Mouse (Mus musculus): ENCODE results near the gene Peli1.
"Not testable (repeated sequence)": the region's sequence is repeated elsewhere in the genome, so short reads cannot be mapped to it uniquely, and the experiment has no call there.

The Peli1 gene

DNA sequence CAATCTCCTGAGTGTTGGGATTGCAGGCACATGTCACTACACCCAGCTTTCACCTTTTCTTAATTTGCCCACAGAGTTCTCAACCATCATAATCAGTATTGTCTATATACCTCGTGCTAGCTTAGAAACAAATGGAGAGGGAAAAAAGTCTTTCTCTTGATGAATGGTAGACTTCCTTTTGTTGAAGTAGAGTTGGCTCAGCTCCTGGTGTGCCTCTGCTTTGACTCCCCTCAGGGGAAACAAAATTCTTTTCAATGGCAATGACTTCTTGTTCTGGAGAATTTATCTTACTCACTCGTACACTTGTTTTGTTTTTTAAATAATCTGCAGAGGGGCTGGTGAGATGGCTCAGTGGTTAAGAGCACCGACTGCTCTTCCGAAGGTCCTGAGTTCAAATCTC is 62.0 kb downstream of the Peli1 start:
- no peak for DNase-seq (ENCODE audit: low spot score)

DNA sequence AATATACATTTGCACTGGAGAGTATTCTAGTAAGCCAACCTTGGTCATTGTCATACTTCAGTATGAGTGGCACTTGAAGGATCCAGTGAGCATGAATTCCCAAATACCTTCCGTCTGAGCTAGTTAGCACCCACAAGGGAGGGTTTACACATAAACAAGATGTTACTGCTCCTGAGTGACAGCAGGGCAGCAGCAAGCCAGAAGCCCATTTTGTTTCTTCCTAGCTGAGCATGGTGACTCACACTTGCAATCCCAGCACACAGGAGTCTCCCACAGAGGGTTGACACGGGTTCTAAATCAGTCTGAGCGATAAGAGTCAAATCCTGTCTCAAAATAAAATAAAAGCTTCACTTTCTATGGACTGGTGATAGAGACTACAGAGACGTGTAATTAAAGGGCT is 66.5 kb downstream of the Peli1 start:
- DNase-seq (ENCODE audit: low spot score) = no peak

DNA sequence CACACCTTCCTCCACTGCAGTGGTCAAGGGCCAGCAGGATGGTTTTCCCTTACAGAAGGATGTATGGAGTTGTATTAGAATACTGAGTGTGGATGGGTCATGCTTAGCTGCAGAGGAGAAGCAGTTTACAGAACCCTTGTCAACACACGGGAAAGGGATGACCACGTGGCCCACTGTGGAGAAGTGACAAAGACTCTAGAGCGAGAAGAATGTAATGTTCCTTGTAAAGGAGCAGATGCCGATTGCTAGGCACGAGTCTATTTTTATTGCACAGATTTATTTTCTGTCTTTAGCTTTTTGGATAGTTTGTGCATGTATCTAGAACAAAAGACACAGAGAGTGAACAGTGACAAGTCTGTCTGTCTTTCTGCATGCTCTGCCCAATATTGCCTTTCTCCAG is 71.0 kb downstream of the Peli1 start:
- DNase-seq (ENCODE audit: low spot score) = no peak

DNA sequence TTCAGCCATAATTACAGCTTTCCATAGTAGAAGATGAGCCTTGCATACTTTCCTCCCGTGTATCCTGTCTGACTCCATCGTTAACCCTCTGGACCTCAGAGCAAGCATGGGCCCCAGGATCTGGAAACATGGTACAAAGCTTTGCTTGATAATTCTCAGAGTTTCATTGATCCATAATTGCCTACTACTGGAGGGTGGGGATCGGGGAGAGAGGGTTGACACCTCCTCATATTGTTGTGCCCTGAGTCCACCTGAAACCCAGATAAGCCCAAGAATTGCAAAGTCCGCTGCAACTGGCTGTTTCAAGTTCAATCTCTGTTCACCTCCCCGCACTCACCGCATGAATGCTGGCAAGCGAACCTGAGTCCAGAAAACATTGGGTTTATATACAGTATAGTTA is 72.1 kb downstream of the Peli1 start:
- no peak for DNase-seq (ENCODE audit: low spot score)

DNA sequence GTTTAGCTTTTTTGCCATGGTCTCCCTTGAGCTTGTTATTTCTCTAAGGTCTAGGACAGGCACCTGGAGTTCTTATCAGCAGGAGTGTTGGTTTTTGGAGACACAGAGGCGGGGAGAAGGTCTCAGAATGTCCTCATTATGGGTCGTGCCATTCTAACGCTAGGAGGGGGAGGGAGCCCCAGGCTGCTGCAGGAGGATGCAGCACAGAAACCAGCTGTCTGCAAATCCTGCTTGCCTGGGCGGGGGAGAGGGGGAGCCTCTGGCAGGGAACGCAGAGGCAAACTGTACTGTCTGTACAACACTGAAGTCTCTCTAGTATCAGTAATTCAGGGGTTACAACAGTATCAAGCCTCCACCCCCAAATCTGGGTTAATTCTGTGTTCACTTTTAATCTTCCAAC is 72.6 kb downstream of the Peli1 start:
- DNase-seq (ENCODE audit: low spot score) = peak; percentile 56

DNA sequence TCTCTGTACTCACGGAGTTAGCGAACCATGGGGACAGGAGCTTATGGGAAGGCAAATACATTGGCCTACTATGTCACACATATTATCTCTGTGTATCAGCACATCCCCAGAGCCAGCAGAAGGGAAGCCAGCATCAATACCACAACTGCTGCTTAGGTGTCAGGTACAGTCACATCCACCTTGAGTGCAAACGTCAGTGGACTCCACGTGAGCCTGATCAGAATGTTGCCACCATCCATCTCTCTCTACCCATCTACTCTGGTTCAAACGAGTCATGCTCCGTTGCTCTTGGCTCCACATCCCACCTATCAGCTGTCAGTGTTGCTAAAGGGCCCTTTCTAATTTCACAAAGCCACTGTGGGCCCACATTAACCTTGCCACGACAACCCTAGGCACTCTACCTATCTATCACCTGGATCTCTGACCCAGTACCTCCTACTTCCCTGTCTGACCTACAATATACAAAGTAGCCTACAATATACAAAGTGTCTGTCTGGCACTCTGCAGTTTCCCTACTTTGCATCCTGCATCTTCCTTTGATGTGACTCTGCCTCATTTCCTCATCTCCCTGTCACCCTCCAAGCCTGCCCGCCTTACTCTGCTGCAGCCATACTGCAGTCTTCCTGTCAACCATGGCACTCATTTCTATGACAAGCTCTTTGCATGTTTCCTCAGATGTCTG is 73.4 kb downstream of the Peli1 start:
- no peak for DNase-seq (ENCODE audit: low spot score)

DNA sequence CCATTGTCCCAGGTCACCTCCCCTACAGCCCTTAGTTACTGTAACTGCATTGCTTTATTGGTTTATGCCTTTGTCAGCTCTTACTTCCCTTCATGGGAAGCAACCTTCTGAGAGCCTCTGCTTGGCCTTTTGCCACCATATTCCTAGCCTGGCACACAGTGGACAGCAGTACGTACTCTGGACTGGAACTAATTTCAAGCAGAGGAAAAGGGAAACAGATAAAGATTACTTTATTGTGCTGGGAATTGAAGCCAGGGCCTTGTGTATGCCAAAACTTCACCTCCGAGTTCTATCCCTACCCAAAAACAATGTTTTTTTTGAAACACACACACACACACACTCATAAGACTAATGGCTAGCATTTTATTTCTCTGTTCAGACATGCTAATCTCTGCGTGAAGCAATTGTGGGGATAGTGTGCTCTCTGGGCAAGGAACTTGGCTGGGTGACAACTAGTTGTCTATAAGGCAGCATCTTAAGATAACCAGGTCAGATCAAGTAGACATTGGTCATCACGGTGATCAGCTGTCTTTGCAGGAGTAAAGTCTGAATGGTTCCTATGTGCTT is 74.0 kb downstream of the Peli1 start:
- DNase-seq (ENCODE audit: low spot score) = no peak

DNA sequence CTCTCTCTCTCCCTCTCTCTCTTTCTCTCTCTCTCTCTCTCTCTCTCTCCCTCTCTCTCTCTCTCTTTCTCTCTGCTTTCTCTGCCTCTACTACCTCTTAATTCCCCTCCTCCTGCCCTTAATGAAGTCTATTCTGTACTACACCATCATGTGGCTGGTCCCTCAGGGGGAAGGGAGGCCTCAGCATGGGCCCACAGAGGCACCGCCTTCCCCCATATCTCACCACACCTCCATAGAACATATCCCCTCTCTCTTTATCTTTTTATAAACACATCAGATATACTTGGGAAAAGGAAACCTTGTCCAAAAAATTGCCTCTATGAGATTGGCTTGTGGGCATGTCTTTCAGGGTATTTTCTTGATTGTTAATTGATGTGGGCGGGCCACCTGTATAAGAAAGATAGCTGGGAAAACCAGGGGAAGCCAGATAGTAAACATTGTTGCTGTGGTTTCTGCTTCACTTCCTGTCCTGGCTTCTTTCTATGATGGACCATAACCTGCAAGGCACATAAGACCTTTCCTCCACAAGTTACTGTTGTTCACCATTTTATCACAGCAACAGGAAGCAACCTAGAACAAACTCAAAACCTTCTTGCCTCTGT is 75.5 kb downstream of the Peli1 start:
- DNase-seq (ENCODE audit: low spot score) = no peak

DNA sequence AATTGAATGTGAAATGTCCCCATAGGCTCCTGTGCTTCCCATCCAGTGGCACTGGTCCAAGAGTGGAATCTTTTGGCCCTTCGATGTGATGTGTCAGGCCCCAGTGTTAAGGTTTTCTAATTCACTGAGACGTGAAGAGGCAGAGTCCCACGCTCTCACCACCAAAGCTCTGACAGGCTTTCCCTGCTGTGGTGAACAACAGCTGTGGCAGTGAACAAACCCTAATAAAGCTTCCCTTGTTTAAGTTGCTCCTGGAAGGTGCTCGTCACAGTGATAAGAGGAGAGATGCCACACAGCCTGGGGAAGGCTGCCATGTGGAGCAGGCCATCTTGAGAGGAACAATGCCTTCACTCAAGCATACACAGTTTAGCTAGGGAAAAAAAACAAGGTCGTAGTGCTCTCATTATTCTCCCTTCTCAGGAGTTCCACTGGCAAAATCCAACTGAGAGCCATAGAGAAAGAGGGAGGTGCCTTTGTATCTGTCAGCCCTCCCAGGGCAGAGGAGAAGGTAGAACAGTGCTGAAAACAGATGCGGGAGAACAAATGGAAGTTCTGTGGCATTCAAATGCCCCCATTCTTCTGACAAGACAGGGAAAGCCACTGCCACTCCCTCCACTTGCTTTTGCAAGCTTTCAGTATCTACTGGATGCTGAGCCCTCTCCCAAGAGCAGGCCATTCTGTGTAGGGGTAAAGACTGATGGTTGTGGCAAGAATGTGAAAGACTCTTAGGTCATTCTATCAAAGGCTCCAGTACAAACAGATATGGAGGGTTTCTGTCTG is 77.9 kb downstream of the Peli1 start:
- DNase-seq (ENCODE audit: low spot score) = no peak

DNA sequence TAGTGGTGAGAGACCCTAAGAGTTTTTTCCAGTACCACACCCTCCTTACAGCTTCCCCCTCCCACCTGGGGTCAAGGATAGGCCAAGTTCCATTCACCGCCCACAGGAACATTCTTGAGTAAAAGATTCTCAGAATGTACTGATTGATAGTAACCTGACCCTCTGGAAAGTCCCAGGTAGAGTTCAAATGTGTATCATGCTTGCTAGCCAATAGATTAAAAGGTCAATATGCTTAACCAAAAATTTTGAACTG is 78.4 kb downstream of the Peli1 start:
- DNase-seq (ENCODE audit: low spot score) = not testable (repeated sequence)

DNA sequence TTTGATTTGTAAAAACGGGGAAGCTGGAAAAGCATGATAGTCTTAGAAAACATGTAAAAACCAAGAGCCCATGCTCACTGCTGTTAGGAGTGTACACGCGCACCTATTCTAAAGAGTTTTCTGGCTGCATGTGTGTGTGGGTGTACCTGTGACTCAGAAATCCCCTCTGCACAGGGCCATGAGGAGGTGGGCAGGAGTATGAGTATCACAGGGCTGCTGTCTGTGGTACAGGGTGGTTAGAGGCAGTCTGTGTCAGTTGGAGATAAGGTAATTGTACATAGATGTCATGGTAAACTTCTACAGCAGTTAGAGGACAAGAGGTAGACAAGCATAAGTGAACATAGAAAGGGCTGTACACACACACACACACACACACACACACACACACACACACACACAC is 81.2 kb downstream of the Peli1 start:
- no peak for DNase-seq (ENCODE audit: low spot score)

DNA sequence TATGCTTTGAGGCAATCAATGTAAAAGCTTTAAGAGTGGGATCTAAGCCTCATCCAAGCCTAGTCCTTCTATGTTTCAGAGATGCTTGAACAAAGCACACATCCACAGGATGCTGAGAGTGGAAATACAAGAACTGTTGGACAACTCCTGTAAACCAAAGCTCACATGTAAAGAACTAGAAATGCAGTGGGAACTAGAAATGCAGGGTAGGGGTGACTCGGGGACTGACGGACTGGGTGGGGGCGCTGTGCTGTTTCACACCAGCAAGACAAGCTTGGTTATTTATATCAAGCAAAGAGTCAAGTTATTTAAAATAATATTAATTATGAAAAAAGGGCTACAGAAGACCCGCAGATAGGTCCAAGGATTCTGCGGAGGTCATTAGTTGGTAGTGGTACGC is 82.8 kb downstream of the Peli1 start:
- DNase-seq (ENCODE audit: low spot score) = no peak

DNA sequence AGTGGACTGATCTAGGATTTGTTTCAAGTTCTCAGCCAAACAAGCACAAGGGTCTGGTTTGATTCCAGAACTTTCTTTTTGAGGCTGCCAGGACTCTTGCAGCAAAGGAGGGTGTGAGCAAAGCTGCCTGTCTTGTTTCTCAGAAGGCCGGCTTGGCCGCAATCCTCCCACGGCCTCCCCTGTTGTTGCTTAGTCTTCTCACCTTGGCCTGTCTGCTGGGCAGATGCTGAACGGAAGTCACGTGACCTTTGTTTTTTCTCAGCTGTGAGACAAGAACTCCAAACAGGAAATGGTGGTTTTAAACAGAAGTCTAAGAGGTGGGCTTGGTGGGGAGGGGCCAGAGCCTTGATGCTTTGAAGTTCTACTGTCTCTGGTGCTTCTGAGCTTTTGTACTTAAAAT is 83.3 kb downstream of the Peli1 start:
- DNase-seq (ENCODE audit: low spot score) = peak; percentile 62

DNA sequence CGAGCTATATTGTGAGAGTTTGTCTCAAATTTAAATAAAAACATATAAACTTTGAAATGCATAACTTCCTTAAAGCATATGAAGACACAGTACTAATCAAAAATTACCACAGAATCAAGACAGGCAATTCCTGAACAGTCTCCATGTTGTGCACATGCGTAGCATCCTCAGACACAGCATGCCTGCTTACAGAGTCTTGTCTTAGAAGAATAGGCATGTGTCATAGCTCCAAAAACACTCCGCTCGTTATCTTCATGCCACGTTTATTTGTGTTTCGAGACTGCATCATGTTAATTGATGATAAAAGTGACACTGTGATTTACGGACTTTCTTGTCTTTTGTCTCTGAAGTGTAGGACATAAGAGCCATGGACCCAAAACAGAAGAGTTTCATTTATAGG is 84.0 kb downstream of the Peli1 start:
- no peak for DNase-seq (ENCODE audit: low spot score)

DNA sequence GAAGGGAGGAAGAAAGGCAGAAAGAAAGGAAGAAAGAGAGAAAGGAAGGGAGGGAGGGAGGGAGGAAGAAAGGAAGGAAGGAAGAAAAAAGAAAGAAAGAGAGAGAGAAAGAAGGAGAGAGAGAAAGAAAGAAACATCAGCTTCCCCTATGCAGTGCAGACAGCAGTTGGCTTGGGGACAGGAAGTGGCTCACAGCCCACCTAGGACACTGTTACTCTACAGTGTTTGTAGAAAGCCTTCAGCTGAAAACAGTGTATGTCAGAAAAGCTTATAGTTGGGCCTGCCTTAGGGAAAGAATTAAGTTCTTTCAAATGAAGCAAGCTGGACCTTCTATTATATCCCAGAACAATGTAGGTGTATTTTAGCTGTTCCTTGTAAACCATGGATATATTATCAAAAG is 85.4 kb downstream of the Peli1 start:
- DNase-seq (ENCODE audit: low spot score) = no peak

DNA sequence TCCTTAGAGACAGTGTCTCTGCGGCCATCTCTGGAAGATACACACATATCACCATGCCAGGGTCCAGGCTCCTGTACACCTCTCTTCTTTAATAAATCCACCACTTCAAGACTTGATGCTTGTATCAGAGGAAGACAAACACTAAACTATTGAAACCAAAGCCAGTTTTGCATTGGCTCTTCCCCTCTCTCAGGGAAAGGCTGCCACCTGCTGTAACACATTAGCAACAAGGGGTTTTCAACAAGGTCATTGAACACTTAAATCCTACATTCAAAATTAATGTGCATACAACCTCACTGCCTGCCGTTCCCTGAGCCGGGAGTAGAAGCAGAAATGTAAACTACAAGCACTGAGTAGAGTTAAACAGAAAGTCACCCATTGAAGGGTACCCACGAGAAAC is 87.3 kb downstream of the Peli1 start:
- peak; percentile 57 for DNase-seq (ENCODE audit: low spot score)

DNA sequence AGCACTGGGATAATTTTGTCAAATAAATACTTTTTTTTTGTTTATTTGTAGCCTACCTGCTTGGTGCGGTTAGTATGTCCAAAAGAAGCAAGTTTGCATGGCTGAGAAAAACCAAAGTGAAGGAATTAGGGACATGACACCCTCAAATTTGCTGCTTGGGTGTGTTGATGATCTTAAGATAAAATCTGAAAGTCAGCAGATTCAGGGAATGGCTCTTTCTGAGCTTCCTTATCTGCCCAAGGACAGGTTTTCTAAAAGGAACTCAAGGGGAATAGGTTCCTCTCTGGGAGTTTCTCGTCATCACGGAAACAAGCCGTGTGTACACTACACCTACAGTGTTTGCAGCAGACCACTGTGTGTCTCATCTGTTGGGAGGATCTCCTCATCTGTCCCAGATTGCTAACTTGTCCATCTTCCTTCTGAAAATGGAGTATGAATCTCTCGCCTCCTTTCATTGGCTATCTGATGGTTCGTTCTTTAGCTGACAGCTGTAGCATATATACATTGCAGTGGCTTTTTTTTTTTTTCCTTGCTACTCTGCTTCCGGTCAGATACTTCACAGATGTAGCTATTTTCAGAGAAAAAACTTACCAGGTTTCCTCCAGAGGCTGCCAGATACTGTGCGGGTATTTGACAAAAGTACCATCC is 88.0 kb downstream of the Peli1 start:
- DNase-seq (ENCODE audit: low spot score) = no peak

DNA sequence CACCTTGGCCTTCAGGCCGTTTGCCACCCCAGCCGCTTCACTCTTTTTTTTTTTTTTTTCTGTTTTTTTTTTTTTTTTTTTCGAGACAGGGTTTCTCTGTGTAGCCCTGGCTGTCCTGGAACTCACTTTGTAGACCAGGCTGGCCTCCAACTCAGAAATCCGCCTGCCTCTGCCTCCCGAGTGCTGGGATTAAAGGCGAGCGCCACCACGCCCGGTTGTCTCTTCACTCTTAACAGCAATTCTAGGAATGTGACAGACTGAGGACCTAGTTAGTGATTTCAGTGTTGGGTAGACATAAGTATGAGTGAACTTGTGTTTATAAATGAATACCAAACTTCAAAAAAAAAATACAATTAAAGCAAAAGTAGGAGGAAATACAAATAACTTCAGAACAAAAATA is 88.8 kb downstream of the Peli1 start:
- not testable (repeated sequence) for DNase-seq (ENCODE audit: low spot score)

DNA sequence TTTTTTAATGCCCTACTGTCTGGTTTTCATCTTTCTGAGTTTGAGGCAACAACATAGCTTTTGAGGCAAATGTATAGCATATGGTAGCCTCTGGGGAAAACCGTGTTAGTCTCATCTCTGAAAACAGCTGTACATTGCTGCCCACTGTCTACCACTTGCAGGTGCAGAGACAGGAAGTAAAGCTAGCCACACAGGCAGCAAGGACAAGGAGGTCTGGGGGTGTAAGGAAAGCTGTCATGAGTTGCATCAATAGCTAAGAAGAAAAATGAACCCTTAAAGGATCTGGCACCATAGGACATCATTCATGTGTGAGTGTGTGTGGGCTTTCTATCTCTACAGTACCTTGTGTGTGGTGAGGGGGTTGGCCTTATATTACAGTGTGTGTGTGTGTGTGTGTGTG is 89.6 kb downstream of the Peli1 start:
- DNase-seq (ENCODE audit: low spot score) = no peak

DNA sequence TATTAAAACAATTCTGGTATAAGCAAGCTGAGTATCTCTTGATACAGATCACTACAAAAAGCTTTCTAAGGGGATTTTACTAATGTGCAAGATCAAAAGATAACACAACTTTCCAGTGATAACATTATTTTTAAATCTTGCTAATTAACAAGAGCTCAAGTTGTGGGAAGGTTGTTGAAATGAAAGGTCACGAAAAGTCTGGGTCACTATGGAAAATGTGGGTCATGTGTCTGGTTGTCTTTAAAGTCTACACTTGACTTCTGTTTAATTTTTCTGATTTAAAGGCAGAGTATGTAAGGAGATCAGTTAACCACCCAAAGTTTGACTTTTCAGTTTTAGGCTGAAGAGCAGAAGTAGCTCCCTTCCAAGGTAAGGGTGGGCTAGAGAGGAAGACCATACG is 90.5 kb downstream of the Peli1 start:
- DNase-seq (ENCODE audit: low spot score) = no peak

DNA sequence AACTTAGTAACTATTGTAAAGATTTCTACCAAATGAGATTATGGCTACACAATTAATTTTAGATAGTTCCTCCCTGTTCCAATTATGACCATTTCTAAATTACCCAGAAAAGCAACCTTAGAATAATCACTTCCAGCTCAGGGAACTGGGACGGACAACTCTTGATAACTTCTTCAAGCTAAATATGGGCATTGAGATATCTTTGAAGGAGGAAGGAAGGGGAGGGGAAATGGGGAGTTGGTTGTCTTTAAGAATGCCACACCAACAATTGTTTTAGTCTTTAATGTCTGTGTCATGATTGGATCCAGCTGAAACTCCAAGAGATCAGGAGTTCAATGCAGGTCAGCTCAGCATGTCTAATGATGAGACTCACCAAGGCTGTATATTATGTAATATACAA is 91.6 kb downstream of the Peli1 start:
- DNase-seq (ENCODE audit: low spot score) = no peak

DNA sequence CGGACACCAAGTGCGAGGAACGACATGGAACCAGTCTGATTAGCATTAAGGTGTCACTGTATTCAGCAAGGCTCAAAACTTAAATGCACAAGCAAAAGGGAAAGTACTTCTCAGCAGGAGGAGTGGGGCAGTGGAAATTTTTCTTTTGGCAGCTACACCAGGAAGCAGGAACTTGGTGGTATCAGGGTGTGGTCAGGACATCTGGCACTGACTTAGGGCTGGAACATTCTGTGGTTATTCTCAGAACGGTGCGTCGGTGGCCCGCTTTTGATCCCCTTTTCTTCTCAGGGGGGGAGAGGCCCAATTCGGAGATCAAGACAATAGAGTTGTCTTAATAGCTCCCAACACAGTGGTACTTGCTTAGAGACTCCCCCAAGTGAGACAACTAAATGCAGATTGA is 100.7 kb downstream of the Peli1 start:
- not testable (repeated sequence) for DNase-seq (ENCODE audit: low spot score)

DNA sequence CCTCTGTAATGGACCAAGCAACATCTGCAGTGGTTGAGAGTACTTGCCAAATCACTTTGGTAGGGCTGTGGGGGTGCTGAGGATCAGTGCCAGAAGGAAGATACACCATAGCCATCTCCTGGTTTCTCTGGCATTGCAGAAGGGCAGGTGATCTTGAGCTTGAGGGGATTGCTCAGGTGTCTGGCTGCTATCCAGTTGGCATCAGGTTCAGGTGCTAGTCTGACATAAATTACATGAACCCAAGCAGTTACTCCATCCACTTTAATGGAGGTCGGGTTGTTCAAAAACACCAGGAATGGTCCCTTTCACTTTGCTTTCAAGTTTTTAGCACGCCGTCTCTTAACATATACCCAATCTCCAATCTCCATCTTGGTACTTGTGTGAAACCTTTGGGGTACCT is 103.8 kb downstream of the Peli1 start:
- DNase-seq (ENCODE audit: low spot score) = no peak
